Mouse (Mus musculus) midbrain, embryonic 16.5 days (tissue): ENCODE measurements around the gene Gm42417. TPM values are rescaled to one million over a fixed set of nuclear protein-coding genes. Genes with fewer than 3 reads are reported as not detected.

Source experiments
- ATAC-seq: fragments of 200-750 bp; cut with Nextera tagmentation; 2 replicates; pipeline ENCODE4 v1.8.0; 2017; ENCODE audit warnings: moderate TSS enrichment
- H3K27ac ChIP-seq: fragments of 300-500 bp; sonication (generic); 2 replicates; pipeline ENCODE4 v1.5.1; 2014; ENCODE audit warnings: mild to moderate bottlenecking, low read length, mixed read lengths
- H3K27me3 ChIP-seq: fragments of 300-500 bp; sonication (generic); 2 replicates; pipeline ENCODE4 v1.6.1; 2014; ENCODE audit warnings: low read depth, low read length, mixed read lengths; ENCODE audit not compliant: control insufficient read depth, insufficient read depth
- H3K36me3 ChIP-seq: fragments of 300-500 bp; sonication (generic); 2 replicates; pipeline ENCODE4 v1.6.1; 2014; ENCODE audit warnings: mild to moderate bottlenecking, low read length, moderate library complexity, mixed read lengths; ENCODE audit not compliant: control insufficient read depth, insufficient read depth
- H3K4me1 ChIP-seq: fragments of 300-500 bp; sonication (generic); 2 replicates; pipeline ENCODE4 v1.6.1; 2014; ENCODE audit warnings: mild to moderate bottlenecking, low read length, mixed read lengths; ENCODE audit not compliant: control insufficient read depth, insufficient read depth
- H3K4me2 ChIP-seq: fragments of 300-500 bp; sonication (generic); 2 replicates; pipeline ENCODE4 v1.6.1; 2014; ENCODE audit warnings: mild to moderate bottlenecking, low read length, mixed read lengths
- H3K4me3 ChIP-seq: fragments of 300-500 bp; sonication (generic); 2 replicates; pipeline ENCODE4 v1.5.1; 2014; ENCODE audit warnings: low read depth, mild to moderate bottlenecking, low read length, moderate library complexity, mixed read lengths
- H3K9ac ChIP-seq: fragments of 300-500 bp; sonication (generic); 2 replicates; pipeline ENCODE4 v1.6.1; 2014; ENCODE audit warnings: low read depth, low read length, mixed read lengths
- H3K9me3 ChIP-seq: fragments of 300-500 bp; sonication (generic); replicated peaks from 2 replicates; pipeline ENCODE4 v1.6.1; 2014; ENCODE audit warnings: mild to moderate bottlenecking, low read length, mixed read lengths; ENCODE audit not compliant: control insufficient read depth, poor library complexity, severe bottlenecking
- WGBS: fragments of 180-500 bp; shearing (Covaris S2); extraction: QIAGEN DNeasy Blood & Tissue Kit; methylation state at CpG from one replicate; pipeline ENCODE4 v1.1.7; 2014; 5-methylcytosine and 5-hydroxymethylcytosine counted together
- polyA plus RNA-seq: library from polyadenylated mRNA; unstranded; fragments of >200 nt; fragmentation: Nextera tagmentation; extraction: Ambion mirVana; gene quantifications from 2 replicates; pipeline ENCODE4 v1.2.1, GENCODE M21; 2015

The Gm42417 gene
- polyA plus RNA-seq, 1 experiment from 2014 or later, result 0.20 TPM

DNA sequence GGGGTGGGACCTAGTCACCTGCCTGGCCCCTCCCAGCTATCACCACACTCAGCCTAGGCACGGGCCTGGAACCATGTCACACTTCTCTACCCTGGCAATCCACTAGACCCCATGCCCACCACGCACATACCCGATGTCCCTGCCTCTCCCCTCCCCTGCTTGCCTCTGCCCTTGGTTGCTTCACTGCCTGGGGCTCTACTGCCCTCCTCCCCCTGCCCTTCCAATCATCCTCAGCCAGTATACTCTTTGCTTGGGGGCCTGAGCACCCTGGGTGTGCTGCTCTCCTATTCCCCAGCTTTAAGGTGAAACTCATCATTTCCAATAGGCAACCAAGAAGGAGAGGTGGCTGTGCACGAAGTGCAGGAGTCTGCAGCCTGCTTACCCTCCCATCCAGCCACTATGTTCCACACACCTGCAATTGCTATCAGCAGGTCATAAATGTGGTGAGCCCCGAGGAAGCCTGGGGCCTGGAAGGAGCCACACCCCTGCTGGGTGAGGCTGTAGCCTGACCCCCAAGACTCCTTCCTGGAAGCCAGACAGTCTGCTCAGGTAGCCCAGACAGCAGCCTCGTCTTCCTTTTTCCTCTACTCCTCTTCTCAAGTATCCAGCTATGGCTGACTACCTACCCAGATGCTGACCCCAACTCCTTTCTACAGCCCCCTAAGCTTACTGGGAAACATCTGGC, 37.9 kb upstream of the Gm42417 start:
- Histone ChIP-seq H3K9me3 (no peaks in the 10 kb centered on the region), H3K9ac (no peak overlapping the region), H3K36me3 (no peaks in the 10 kb centered on the region), H3K4me3 (no peak overlapping the region), H3K4me2 (no peak overlapping the region), H3K4me1 (peaks cover 14% of the 10 kb centered on the region), H3K27ac (no peak overlapping the region), H3K27me3 (no peaks in the 10 kb centered on the region)
- no peak for ATAC-seq
- 69% methylated on average over 6 of the region's 6 CpGs for WGBS

DNA sequence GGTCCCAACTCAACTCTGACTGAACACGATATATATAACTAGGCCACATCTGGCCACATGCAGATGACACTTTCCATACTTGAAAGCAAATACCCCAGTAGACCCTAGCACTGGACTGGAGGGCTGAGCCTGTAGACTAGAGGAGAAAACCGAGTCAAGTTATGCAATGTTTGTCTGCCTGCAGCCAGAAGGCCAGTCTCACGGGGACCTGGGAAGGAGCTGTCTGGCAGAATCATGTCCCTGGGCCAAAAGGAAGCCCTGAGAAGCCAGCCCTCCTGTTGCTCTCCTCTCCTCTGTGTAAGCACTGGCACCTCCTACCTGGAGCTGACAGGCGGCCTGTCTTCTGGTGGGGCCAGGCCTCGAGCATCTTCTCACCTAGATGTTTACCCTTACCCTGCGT, 36.1 kb upstream of the Gm42417 start:
- Histone ChIP-seq H3K9ac (no peak overlapping the region), H3K36me3 (no peaks in the 10 kb centered on the region), H3K4me1 (peaks cover 7% of the 10 kb centered on the region), H3K9me3 (no peaks in the 10 kb centered on the region), H3K4me2 (no peak overlapping the region), H3K27ac (no peak overlapping the region), H3K4me3 (no peak overlapping the region), H3K27me3 (no peaks in the 10 kb centered on the region)
- no peak for ATAC-seq
- 73% methylated on average over 6 of the region's 6 CpGs for WGBS

DNA sequence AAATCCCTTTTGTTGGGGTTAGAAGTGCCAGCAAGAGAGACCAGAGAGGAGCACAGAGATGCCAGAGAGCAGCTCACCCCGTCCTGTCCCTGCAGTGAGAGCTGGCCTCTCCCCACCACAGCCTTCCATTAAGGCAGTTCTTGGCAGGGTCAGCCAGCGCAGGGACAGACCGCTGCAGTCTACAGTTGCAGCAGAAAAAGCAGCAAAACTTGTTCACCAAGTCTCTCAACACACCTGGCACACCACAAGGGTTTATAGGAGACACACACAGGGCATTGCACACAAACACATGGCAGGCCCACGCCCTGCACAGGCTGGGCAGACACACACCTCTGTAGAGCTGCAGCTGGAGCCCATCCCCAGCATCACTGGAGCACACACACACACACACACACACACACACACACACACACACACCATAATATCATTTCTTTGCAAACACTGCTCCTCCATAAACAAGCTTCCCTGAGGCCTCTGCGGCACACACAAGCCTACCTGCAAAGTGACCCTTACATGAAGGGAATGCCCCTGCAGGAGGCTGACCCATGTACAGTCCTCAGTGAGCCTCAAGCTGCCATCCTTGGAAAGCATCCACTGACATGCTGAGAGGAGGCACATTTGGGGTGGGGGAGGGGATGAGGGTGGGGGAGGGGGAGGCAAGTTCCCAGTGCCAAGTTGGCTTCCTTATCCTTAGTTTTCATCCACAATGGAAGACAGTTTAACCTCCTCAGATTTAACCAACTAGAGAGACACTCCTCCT, 35.1 kb upstream of the Gm42417 start:
- Histone ChIP-seq H3K4me3 (no peak overlapping the region), H3K4me2 (no peak overlapping the region), H3K9ac (no peak overlapping the region), H3K36me3 (no peaks in the 10 kb centered on the region), H3K4me1 (no peaks in the 10 kb centered on the region), H3K27ac (no peak overlapping the region), H3K27me3 (no peaks in the 10 kb centered on the region), H3K9me3 (no peaks in the 10 kb centered on the region)
- 80% methylated on average over 5 of the region's 5 CpGs for WGBS
- no peak for ATAC-seq

DNA sequence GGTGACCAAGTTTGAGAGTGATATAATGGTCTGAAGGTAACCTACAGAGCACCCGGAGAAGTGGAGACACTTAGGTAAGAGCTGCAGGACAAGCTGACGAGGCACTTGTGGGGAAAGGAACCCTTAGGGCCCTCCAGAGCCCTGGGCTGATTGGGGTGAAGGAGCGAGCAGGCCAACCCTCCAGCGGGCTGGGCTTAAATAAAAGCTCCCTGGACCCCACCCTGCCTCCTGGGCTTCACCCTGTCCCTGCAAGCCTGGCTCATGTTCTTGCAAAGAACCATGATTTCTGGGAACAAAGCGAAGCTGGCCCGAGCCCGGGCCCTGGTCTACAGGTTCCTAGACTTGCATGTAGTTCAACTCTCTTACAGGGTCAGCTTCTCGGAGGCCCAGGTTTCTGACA, 34.3 kb upstream of the Gm42417 start:
- WGBS, result 87% methylated on average over 8 of the region's 8 CpGs
- no peak overlapping the region for H3K4me3 ChIP-seq
- no peaks in the 10 kb centered on the region for H3K36me3 ChIP-seq
- no peaks in the 10 kb centered on the region for H3K9me3 ChIP-seq
- no peak overlapping the region for H3K9ac ChIP-seq
- H3K27ac ChIP-seq, result no peak overlapping the region
- no peaks in the 10 kb centered on the region for H3K4me1 ChIP-seq
- no peak for ATAC-seq
- H3K27me3 ChIP-seq, result no peaks in the 10 kb centered on the region
- H3K4me2 ChIP-seq, result no peak overlapping the region

DNA sequence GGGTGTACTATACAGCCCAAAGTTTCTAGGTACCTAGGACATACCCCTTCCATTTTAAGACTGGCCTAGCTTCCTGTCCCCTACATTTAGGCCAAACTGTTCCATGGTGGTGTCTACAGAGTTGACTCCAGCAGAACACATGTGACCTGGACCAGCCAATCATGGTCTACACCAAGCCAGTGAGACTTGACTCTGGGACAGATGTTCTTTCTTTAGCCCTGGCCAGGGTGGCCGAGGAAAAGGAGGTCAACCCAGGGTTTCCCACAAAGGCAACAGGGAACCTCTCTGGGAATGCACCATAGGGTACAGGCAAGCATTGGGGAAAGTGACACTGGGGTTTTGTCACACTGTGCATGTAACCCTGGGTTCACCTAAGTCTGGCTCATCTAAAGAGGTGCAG, 33.5 kb upstream of the Gm42417 start:
- Histone ChIP-seq H3K4me2 (no peak overlapping the region), H3K4me3 (no peak overlapping the region), H3K27me3 (no peaks in the 10 kb centered on the region), H3K9me3 (no peaks in the 10 kb centered on the region), H3K9ac (no peak overlapping the region), H3K36me3 (no peaks in the 10 kb centered on the region), H3K4me1 (no peaks in the 10 kb centered on the region), H3K27ac (no peak overlapping the region)
- 47% methylated on average over 1 of the region's 1 CpGs for WGBS
- ATAC-seq, result no peak

DNA sequence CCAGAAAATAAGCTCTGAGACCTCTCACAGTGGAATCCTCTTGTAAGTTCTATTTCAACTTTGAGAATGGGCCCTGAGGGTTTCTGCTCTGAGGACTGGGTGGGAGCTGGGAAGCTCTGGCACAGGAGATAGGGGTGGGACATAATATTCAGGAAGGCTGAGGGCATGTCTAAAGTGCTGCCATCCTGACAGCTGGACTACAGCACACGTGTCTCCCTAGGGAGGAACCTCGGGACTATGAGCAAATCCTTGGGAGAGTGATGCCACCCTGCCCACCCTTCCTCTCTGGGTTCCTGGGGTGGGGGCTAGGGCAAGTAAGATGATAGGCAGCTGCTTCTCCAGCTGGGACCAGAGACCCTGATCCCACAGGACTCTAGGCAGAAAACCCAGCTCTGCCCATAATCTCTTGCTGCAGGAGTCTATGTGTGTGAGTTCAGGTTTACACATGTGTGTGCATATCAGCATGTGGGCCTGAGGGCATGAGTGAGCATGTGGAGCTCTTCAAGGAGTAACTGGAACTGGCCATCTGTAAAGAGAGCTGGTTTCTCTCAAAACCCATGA, 33.0 kb upstream of the Gm42417 start:
- no peak overlapping the region for H3K27ac ChIP-seq
- no peak overlapping the region for H3K4me3 ChIP-seq
- no peak overlapping the region for H3K4me2 ChIP-seq
- no peak overlapping the region for H3K9ac ChIP-seq
- WGBS, result 63% methylated on average over 2 of the region's 2 CpGs
- ATAC-seq, result no peak
- H3K27me3 ChIP-seq, result no peaks in the 10 kb centered on the region
- no peaks in the 10 kb centered on the region for H3K36me3 ChIP-seq
- H3K9me3 ChIP-seq, result no peaks in the 10 kb centered on the region
- H3K4me1 ChIP-seq, result no peaks in the 10 kb centered on the region

DNA sequence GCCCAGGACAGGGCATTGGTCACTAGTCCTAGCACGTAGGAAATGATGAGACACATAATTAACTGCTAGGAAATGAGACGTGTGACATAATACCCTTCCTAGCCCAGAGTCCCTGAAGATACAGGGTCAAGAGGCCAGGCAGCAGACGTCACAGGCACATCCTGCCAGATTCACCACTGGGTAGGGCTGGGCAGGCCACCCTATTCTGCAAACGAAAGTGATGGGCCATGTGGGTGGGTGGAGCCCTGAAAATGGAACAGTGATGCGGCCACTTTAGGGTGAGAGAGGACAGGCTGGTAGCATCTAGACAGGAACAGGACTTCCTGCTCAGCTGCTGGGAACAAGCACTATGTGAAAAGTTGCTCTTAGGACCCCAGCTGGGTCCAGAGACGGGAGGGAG, 32.4 kb upstream of the Gm42417 start:
- H3K4me1 ChIP-seq, result no peaks in the 10 kb centered on the region
- no peaks in the 10 kb centered on the region for H3K27me3 ChIP-seq
- no peaks in the 10 kb centered on the region for H3K36me3 ChIP-seq
- WGBS, result 62% methylated on average over 6 of the region's 6 CpGs
- no peaks in the 10 kb centered on the region for H3K9me3 ChIP-seq
- no peak overlapping the region for H3K9ac ChIP-seq
- no peak overlapping the region for H3K4me2 ChIP-seq
- no peak for ATAC-seq
- no peak overlapping the region for H3K27ac ChIP-seq
- no peak overlapping the region for H3K4me3 ChIP-seq

DNA sequence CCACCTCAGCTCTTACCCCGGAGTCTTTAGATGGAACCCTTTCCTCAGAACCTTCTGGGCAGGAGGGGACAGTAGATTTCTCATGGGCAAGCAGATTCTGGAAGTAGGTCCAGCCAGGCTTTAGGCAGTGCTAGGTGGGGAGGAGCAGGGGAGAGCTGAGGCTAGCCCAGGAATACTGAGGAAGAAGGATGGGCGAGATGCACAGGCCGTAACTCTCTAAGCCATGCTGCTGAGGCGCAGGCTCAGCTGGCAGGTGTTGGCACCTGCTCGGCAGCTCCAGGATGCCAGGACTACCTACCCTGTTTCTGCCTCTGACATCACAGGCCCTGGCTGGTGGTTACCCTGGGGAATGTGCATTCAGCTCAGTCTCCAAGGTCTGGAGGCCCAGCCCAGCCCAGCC, 31.1 kb upstream of the Gm42417 start:
- Histone ChIP-seq H3K36me3 (no peaks in the 10 kb centered on the region), H3K9me3 (no peaks in the 10 kb centered on the region), H3K27ac (no peak overlapping the region), H3K4me2 (no peak overlapping the region), H3K27me3 (no peaks in the 10 kb centered on the region), H3K4me1 (0 out of 2 replicates have a peak, but pooled peaks cover 2% of the 10 kb centered on the region), H3K9ac (no peak overlapping the region), H3K4me3 (no peak overlapping the region)
- 88% methylated on average over 5 of the region's 5 CpGs for WGBS
- no peak for ATAC-seq

DNA sequence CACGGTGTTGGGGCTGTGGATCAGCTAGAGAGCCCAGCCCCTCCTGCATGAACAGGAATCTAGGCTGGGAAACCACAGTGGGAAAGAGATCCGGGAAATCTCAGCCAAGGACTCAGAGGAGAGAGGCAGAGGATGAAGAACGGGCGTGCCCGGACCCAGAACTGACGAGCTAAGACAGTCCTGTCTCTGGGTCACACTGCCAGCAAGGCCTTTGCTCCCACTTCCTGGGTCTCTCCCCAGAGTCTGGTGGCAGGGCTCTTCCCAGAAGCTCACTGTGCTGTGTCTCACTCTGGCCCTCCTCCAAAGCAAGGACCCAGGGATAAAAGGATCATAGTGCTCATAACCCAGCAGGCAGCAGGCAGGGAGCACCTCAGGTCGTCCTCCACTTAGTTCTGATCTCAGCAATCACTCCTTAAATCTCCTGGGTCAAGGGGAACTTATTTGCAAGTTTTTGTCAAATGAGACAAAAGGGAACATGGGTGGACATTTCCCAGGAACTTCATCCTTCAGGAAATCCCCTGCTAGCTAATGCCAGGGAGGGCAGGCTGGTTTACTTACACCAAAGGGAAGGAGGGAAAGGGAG, 30.6 kb upstream of the Gm42417 start:
- 45% methylated on average over 7 of the region's 7 CpGs for WGBS

More for the DNA sequence above, 30.6 kb upstream of the Gm42417 start:
- 0 out of 2 replicates have a peak, but pooled peaks cover 2% of the 10 kb centered on the region for H3K4me1 ChIP-seq
- no peak for ATAC-seq
- no peak overlapping the region for H3K27ac ChIP-seq
- no peaks in the 10 kb centered on the region for H3K27me3 ChIP-seq
- no peak overlapping the region for H3K9ac ChIP-seq
- H3K4me3 ChIP-seq, result no peak overlapping the region
- no peaks in the 10 kb centered on the region for H3K36me3 ChIP-seq
- no peaks in the 10 kb centered on the region for H3K9me3 ChIP-seq
- no peak overlapping the region for H3K4me2 ChIP-seq
